Mouse (Mus musculus) spleen, embryonic (tissue): ENCODE data around the gene Rab3ip.

Experiments
- CTCF ChIA-PET: fragments of 350-600 bp; sonication (Branson Sonifier 250); formaldehyde crosslinking; loops from one replicate; lab custom pipeline; 2022; lab: Charles Lee

Rab3ip gene

GRCm38 (mm10) chr10:116922161-116922560 is 28.4 kb downstream of the Rab3ip start:
- CTCF ChIA-PET, result interaction anchor here (0.5 kb wide), 1 partner anchor 38 kb away, joined by 3 read pairs; no protein-coding TSS in a partner anchor

- CTCF ChIA-PET, result no interaction called here
These were observed 29.2 kb downstream of the Rab3ip start for GRCm38 (mm10) chr10:116921416-116921815.

GRCm38 (mm10) chr10:116920641-116921040 is 29.9 kb downstream of the Rab3ip start:
- CTCF ChIA-PET, result no interaction called here

GRCm38 (mm10) chr10:116919368-116920317 is 30.9 kb downstream of the Rab3ip start:
- CTCF ChIA-PET, result no interaction called here

- CTCF ChIA-PET, result no interaction called here
These were observed 34.0 kb downstream of the Rab3ip start for GRCm38 (mm10) chr10:116916581-116916980.

GRCm38 (mm10) chr10:116915286-116915685 is 35.3 kb downstream of the Rab3ip start:
- CTCF ChIA-PET, result no interaction called here

GRCm38 (mm10) chr10:116914586-116914985 is 36.0 kb downstream of the Rab3ip start:
- CTCF ChIA-PET, result no interaction called here

DNA sequence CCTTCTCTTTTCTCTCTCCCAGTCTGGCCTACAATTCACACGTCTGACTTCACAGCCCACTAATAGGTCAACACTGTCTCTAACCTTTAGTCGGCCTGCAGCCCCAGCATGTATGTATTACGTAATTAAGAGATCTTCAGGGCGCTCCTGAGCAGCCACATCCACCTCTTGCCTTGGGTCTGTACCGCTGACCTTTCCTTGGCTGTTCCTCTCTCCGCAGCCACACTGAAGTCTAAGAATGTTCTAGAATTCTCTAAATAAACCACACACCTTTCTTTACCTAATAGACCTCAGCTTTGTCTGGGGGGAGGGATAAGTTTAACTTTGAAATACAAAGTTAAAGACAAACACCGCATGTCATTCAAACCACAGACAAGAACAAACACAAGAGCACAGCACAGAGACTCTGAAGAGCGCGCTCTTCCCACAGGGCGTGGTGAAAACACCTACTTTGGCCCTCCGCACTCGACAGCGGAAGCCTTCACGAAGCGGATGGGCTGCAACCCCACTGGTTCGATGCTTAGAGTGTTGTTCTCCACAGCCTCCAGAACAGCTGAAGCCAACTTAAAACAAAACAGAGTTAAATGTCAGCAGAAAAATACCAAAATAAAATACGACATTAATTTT is 36.8 kb downstream of the Rab3ip start:
- CTCF ChIA-PET, result interaction anchor here (0.5 kb wide), 1 partner anchor 151 kb away, joined by 5 read pairs; no protein-coding TSS in a partner anchor

- CTCF ChIA-PET, result no interaction called here
These were observed 37.7 kb downstream of the Rab3ip start for GRCm38 (mm10) chr10:116912850-116913249.

DNA sequence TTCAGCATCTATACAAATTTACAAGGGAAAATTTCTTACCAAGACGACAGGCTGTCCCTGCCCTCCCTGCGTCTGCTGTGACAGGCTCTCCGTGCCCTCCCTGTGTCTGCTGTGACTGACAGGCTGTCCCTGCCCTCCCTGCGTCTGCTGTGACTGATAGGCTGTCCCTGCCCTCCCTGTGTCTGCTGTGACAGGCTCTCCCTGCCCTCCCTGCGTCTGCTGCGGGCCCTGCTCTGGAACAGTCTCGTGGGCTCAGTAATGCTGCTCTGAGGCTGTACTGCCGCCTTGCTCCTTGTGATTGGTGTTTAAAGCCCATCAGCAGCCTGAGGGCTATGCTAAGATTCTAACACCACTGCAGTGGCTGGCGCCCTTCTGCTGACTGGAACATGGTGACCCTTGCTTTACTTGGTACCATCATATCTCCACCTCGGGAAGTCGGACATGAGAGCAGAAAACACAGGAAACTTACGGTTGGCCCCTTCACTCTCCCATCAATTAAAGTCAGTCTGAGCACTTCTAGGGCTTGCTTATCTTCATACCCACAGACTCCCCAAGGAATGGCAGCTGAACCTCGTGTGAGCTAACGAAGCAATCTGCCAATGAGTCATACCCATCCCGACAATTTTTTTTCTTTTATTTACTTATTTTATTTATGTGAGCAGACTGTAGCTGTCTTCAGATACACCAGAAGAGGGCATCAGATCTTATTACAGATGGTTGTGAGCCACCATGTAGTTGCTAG is 41.5 kb downstream of the Rab3ip start:
- CTCF ChIA-PET, result no interaction called here

DNA sequence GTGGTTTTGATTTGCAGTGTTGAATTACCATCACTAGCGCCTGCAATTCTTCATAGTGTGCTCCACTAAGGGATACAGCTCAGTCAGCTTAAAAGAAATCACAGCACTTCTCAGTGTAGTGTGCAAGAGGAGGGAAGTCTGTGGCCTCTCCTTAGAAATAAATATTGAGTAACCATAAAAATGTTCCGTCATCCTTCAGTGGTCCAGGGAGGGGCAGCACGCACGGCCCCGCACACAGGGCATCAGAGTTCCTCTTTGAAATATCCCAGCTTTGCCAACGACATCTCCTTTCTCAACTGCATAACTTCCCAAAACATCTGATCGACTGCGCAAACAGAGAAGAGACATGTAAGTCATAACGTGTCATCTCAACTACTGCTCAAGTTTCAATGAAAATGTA is 43.8 kb downstream of the Rab3ip start:
- CTCF ChIA-PET, result no interaction called here

DNA sequence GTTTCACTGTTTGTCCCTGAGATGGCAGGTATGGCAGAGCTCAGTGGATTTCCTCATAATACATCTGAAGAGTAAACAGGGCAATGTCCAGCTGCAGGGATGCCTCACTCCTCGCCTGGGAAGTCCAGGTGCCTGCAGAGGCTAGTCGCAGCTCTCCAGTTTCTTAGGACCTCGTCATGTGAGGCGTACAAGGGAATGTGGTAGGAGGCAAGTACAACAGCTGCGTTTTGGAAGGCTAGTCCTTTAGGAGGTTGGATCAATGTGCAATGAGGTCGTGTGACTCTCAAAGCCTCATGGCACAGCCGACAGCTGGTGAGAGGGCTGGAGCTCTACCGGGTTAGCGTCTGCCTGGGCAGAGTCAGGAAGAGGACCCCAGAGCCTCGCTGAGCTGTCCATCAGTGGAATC is 46.1 kb downstream of the Rab3ip start:
- CTCF ChIA-PET, result no interaction called here

- CTCF ChIA-PET, result no interaction called here
These were observed 54.0 kb downstream of the Rab3ip start, which contains the start of gene Myrfl for GRCm38 (mm10) chr10:116896336-116897177. TSS of gene Myrfl (minus strand) at chr10:116896919.

DNA sequence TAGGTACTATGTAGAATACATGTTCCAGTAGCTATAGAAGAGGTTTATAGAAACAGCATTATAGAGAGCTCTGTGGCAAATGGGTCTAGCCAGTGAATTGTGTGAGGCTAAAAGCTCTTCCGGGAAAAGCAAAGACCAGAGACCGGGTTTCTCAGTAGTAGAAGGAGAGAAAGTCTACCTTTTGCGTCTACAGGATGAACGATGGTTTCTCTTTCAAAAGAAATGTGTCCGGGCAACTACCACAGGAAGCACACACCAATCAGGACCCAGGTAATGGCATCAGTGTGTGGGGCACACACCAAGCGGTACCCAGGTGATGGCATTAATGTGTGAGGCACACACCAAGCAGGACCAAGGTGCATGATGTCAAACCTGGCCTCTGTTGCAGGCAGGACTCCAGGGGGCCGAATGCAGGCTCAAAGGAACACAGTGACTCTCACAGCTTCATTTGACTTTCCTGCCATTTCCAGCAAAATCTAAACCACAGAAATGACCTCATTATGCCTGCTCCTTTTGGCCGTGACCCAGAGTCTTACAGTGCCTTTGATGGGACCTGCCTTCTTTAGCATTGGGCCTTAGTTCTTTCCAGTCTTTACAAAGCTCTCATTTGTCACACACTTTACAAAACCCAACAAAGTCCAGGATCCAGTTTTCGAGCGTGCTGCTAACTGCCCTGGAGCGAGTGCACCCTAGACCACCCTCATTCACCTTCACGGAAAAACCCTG is 55.3 kb downstream of the Rab3ip start:
- CTCF ChIA-PET, result interaction anchor here (1.2 kb wide), 1 partner anchor 36 kb away, joined by 4 read pairs; no protein-coding TSS in a partner anchor

GRCm38 (mm10) chr10:116894540-116894939 is 56.0 kb downstream of the Rab3ip start:
- CTCF ChIA-PET, result interaction anchor here (1.2 kb wide), 1 partner anchor 37 kb away, joined by 4 read pairs; no protein-coding TSS in a partner anchor

- CTCF ChIA-PET, result interaction anchor here (0.5 to 1.2 kb wide), 2 partner anchors 37 to 103 kb away, joined by 3 to 4 read pairs; no protein-coding TSS in a partner anchor
These were observed 56.8 kb downstream of the Rab3ip start for GRCm38 (mm10) chr10:116893753-116894152.

GRCm38 (mm10) chr10:116890587-116890986 is 60.0 kb downstream of the Rab3ip start:
- CTCF ChIA-PET, result no interaction called here

DNA sequence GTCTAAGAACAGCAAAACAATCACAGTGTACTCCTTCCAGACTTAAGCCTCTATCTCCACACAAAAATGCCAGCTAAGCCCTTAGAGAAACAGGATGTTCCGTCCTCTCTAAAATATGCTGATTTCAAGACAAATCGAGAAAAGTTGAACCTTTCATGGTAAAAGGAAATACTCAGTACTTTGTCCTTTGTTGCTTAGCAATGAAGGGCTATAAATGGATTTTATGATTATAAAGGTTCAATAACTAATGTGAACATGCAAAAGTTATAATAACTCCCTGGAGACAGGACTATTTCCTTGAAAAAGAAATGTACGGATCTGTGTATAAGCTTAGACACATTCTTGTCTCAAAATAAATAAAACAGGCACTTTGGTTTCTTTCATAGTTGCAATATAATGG is 66.0 kb downstream of the Rab3ip start:
- CTCF ChIA-PET, result no interaction called here

DNA sequence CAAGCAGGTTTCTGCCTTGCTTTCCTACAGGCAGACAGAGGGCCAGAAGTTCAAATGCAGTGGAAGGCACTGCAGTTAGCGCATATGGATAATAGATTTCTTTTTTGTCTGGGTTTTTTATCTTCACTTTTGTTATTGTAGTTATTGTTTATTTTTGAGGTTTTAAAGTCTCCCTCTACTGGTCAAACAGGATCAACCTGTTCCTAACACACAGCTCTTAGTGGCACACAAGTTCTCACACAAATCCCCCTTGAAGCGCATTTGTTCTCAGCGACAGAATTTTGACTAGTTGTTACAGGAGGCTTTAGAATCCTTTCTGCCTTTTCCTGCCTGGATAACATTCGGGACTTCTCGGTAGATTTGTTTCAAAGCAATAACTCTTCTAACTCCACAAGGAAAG is 67.0 kb downstream of the Rab3ip start:
- CTCF ChIA-PET, result no interaction called here

DNA sequence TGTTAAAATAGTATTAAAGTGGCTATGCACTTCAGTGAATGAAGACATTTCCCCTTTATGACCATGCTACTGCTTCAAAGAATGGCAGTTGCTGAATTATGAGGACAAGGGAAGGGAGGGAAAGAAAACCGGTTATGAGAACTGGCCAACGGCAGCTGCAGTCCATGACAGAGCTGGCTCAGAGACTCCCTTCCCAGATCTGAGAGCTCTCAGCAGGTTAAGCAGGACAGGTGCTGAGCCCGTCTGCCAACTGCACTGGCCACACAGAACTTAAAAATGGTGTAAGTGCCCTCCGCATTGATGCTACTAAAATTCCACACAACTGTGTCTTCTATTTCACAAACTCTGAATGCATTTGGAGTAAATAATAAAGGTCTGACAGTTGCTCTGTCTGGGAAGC is 73.1 kb downstream of the Rab3ip start:
- CTCF ChIA-PET, result no interaction called here
